Mouse (Mus musculus): ENCODE data around the gene Car9. TPM values are rescaled to one million over a fixed set of nuclear protein-coding genes. Genes with fewer than 3 reads are reported as not detected.
"Not testable (repeated sequence)": the region's sequence is repeated elsewhere in the genome, so short reads cannot be mapped to it uniquely, and the experiment has no call there.

Gene Car9
- polyA plus RNA-seq, 2 experiments from 2014 or later, result 0.32 to 1.5 TPM

DNA sequence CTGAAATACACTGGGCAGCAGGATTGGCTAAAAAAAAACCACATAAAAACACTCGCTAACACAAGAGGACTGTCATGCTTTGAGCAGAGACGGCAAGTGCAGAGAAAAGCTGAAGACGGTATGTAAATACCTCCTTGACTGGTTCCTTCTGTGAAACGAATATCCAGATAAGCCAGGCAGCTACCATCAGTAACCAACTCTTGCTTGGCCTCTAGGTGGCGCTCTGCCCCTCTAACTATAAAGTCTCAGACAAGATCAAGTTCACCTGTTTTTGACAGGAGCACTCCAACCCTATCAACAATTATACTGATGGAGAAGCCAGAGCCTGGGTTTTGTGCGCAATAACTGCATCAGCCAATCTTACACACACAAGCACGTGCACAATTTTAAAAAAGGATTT is 23.8 kb downstream of the Car9 start:
- ATAC-seq, result peak; percentile 76

DNA sequence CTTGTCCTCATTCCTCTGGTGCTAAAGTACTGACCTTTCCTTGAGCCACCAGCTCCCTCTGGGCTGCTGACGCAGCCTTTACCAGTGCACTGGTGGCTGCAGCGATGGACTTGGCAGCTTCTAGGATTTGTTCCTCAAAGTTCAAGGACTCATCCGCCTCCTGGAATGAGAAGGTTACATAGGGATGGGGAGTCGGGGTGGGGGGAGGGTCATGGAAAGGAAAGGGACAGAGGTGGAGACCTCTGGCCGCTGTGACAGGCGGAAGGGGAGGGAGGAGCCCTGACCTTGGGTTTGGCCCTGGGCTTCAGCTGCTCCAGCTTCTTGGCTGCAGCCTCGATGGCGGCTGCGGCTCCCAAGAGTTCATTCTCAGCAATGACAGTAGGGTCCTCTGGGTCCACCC is 26.5 kb downstream of the Car9 start:
- no peak for ATAC-seq

DNA sequence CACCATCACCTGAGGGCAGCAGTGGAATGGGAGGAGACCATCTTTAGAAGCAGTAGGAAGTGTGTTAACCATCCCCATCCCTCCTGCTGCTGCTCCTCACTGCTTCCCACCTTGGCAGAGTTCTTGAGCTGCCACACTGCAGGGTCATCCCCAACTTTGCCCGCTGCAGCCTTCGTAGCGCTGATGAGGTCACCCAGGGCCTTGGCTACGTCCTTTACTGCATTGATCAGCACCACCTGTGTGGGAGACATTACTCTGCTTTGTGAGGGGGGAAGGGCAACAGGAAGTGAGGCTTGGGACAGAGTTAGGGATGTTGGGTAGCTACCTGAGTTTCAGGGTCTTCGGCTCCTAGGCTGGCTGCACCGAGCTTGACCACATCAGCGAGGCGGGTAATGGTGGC is 28.9 kb downstream of the Car9 start:
- ATAC-seq, result no peak

DNA sequence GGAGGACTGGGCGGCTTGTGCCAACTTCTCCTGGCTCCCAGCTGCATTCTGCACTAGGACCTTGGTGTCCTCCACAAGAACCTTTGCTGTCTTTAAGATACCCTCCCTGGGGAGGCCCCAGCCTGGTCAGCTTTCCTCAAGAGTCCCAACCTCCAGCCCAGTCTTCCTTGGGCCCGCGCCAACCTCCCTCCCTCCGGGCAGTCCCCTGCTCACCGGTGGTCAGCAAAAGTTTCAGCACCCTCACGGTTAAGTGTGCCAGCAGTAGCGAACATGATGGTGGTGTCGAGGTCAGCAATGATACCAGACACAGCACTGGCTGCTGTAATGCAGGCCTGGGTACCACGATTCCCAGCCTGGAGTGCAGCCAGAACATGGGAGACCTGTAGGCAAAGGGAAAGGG is 29.3 kb downstream of the Car9 start:
- ATAC-seq, result no peak

DNA sequence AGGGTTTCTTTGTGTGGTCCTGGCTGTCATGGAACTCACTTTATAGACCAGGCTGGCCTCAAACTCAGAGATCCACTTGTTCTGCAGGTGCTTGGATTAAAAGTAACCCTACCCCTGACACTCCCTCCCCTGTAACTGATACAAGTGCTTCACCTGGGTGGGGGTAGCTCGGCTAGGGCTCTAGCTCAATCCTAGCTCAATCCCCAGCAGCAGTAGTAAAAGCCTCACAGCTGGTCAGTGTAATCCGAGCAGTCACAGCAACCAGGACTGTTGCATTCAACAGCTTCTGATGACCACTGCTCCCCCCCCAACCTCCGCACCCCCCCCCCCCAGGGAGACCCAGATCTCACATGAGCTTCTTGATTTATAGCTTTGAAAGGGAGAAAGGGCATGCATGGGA is 35.3 kb downstream of the Car9 start:
- no peak for ATAC-seq

DNA sequence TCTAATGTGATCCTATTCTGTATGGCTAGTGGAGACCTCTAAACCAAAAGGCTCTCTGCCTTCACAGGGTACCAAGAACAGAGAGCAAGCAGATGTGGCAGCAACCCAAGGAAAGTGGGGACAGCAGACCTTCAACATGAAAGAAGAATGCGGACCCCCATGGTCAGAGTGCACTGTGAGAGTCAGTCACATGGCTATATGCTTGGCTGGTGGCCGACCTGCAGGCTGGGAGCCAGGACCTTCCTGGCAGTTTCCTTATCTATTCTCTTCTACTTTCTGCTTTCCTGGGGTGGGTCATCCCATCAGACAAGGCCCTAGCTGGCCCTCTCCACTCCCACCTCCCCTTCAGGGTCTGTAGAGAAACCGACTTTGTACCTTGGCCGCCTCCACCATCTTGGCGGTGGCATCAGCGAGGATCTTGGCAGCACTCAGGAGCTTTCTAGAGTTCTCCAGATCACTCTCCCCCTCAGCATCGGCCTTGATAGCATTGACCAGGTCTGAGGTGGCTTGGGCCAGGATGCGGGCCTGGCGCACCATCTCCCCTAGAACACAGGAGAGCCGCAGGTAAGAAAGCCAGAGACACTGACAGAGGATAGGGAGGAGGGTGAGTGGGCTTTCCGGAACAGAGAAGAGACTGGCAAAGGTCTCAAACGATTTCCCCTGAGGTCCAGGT is 39.7 kb downstream of the Car9 start:
- ATAC-seq, result no peak

DNA sequence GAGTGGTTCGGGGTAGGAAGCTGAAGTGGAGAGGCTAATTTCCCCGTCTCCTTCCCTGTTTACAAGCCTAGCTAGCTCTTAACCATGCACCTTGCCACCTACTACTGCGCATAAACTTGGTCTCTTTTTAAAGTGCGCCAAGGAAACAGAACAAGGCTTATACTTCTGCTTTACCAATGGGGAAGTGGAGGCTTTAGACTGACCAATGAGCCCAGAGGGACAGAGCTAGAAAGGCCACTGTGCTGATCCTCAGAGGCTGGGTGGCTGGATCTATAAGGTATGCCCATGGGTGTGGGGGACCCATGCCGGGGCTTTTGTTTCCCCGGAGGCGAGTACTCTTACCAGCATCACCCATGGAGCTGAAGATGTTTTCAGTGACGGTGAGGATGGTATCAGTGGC is 40.4 kb downstream of the Car9 start:
- ATAC-seq, result no peak

DNA sequence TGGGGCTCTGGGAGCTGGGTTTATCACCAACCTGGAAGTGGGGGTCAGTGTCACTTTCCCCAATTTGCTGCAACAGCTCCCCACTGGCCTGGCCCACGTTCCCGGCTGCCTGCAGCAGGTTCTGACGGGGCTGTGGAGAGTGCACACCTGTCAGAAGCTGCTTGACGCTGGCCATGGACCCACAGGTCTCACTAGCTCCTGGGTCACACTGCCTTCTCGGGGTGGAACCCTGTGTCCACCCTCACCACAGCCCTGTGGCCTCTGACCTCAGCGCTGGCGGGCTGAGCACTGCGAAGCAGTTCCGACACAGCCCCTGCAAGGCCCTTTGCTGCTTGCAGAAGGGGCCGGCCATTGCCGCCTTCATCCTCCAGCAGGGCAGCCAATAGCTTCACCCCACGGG is 42.3 kb downstream of the Car9 start:
- no peak for ATAC-seq

DNA sequence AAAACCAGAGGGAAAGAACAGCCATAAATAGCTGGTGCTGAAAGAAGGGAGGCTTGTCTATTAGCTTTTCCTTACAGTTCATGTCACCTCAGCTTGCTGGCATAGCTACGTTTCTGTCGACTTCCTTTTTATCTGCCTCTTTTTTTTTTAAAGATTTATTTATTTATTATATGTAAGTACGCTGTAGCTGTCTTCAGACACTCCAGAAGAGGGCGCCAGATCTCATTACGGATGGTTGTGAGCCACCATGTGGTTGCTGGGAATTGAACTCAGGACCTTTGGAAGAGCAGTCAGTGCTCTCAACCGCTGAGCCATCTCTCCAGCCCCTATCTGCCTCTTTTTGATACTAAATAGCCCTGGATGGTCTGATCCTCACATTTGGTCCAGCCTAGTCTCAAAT is 45.1 kb downstream of the Car9 start:
- ATAC-seq, result not testable (repeated sequence)

DNA sequence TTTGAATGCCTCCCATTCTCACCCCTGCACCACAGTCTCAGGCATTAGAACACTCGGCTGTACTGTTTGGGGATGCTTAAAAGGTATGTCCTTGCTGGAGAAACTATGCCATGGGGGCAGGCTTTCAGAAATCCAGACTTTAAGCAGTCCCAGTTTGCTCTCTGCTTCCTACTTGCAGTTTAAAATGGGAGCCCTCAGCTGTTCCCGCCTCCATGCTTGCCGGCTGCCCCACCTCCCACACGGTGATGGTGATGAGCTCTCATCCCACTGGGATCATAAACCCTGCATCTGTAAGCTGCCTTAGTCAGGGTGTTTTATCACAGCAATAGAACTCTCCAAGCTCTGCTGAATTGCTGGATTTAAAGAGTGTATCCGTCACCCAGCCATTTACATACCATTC is 45.7 kb downstream of the Car9 start:
- no peak for ATAC-seq

DNA sequence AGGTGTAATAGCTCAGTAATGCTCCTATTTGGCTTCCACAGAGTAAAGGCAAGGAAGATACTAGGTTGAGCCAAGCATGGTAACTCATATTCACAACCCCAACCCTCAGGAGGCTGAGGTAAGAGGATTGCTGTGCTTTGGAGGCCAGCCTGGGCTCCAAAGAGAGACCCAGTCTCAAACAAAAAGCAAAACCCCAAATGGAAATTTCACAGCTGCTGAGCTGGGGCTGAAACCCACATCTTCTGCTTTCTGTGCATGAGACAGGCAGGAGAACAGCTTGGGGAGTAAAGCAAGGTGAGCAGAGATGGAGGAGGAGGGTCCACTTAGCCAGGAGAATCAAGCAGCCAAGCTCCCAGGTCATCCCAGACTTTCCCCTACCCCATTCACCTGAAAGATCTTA is 47.1 kb downstream of the Car9 start:
- ATAC-seq, result no peak

DNA sequence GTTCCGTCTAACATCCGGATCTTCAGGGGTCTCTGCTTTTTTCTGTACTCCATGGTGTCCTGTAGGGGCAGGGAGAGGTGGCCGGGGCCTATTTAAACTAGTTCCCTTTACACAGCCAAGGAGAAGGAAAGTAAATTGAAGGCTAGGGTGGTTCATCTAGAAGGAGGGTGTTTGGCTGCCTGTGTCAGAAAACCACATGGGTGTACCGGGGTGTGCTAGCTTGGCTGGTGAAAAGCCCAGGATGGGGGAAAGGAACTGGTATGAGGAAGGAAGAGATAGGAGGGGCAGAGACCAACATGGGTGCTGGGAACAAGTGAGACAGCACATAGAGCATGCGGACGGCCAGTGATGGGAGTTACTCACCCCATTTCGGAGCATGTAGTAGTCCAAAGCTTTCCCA is 49.2 kb downstream of the Car9 start:
- no peak for ATAC-seq

DNA sequence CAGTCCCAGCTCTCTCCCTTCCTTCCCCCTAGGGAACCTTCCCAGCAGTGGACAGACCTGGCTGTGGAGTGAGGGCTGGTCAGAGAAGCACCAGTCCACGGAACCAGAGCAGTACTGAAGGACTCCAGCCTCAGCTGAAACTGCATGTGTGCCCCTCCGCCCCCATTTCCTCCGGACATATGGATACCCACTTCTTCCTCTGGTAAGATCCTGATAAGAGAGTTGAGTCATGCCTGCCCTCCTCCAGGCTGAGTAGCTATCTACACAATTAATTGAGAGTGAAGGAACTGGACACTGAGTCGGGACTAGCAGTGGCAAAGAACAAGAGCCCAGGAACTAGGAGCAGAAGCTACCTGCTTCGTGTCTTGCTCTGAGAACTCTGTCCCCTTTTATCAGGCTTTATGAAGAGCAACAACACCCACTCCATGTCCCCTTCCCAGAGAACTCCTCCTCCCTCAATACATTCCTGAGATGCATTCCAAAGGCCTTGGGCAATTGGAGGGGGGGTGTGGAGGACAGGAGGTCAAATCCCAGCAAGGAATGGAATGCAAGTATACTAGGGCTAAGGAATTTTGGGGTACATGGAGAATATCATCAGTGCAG is 51.4 kb downstream of the Car9 start:
- no peak for ATAC-seq

DNA sequence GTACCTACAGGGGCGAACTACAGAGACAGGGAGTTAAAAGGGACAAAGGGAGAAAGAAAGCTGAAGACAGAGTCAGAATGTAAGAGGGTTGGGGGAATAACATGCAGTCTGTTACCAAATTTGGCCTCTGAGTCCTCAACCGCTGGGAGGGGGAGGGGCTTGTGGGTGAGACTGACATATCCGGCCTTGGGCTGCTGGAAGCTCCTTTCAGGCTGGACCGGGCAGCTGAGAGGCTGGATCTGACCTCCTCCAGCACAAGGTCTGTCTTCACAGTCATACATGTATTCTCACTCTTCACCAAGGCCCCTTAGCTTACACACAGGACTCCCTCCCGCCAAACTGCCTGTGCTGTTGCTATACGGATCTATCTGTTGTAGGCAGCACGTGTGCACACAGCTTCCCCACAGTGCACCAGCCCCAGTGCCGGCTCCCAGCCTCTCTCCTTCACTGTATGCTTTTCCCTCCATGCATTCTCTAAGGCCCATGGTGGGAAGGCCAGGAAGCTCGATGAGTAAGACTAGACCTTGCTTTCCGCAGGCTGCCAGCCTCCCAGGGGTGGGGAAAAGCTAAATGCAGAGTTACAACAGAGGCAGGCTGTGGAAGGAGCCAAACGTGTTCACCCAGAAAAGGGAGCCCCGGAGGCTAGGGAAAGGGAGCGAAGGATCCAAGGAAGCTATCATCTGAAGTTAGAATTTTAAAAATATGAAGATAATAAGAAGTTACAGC is 52.0 kb downstream of the Car9 start:
- peak; percentile 43 for ATAC-seq

DNA sequence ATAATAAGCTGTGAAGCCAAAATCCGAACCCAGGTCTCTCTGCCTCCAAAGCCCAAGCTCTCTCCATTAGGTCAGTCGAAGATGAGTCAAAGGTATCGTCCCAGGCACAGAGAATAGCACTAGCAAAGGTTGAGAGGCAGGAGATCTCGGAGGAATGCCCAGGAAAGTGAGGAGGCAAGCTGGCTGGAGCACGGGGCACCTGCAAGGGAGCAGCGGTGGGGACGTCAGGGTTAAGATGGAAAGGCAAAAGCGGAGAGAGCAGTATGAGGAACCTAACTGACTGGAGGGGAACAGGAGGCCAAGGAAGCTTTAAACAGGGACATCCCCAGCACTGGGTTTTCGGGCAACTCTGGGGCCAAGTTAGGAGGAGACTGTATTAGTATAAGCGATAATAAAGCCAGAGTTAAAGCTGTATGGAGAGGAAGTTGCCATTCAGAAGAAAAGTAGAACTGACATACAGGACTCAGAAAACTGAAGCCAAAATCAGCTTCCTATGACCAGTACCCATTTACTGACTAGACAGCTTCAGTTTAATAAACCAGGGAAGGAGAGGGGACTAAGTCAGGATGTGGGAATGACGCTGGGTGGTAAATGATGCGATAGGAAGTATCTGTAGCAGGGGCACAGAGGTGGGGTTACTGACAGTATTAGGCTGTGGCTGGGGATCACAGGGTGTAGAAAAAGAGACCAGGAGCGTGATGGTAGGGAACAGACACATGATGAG is 52.9 kb downstream of the Car9 start:
- ATAC-seq, result no peak

DNA sequence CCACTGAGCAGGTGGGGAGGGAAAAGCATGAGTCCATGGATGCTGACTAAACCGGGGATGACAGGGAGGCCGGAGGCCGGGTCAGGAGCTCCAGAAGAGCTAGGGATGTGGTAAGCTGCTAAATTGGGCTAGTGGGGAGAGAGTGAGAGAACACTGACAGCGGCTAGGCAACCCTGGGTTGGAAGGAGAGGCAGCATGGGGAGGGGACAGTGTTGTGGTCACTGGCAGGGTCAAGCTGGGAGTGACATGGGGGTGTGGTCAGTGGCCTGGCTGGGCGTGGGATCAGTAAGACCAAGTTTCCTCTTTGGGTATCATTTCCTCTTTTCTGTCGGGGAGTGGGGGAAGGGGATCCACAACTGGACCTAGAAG is 53.5 kb downstream of the Car9 start:
- ATAC-seq, result no peak

DNA sequence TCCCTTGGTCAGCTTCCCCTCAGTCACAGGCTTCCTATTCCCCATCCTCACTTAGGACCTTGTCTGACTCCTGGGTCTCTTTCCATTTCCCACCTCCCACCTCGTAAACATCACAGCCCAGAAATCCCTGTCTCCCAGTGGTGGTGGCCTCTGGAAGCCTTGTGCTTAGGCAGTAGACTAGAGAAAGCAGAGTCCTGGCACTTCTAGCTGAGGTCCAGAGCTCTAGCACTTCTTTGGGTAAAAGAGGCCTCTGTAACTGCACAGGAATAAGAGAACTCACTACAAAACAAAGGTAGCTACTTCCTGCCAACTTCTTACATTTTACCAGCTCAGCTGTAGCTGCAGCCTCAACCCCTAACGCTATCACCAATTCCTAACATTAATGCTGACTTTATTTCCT is 54.2 kb downstream of the Car9 start:
- ATAC-seq, result no peak

DNA sequence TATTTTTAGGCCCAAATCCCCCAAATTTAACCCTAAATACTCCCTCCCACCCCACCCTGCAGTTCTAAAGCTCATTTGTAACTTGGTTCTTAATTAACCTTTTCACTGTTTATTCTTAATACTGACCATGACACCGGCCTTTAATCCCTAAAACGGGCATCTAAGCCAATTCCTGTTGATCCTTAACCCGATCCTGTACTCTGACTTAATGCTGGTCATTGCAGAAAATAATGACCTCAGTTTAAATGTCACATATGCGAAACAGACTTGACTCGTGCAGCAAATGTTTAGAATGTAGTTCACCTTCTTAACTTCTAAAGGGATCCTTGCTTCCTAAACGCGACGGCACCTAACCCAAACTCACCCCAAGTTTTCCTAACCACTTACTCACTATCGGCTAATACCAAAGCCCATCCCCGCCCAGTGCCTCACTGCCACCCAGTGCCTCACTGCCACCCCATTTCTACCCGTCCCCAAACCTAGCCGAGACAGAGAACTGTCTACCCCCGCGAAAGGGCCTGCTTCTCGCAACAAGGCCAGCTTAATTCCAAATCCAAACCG is 54.8 kb downstream of the Car9 start:
- ATAC-seq, result peak; percentile 1

DNA sequence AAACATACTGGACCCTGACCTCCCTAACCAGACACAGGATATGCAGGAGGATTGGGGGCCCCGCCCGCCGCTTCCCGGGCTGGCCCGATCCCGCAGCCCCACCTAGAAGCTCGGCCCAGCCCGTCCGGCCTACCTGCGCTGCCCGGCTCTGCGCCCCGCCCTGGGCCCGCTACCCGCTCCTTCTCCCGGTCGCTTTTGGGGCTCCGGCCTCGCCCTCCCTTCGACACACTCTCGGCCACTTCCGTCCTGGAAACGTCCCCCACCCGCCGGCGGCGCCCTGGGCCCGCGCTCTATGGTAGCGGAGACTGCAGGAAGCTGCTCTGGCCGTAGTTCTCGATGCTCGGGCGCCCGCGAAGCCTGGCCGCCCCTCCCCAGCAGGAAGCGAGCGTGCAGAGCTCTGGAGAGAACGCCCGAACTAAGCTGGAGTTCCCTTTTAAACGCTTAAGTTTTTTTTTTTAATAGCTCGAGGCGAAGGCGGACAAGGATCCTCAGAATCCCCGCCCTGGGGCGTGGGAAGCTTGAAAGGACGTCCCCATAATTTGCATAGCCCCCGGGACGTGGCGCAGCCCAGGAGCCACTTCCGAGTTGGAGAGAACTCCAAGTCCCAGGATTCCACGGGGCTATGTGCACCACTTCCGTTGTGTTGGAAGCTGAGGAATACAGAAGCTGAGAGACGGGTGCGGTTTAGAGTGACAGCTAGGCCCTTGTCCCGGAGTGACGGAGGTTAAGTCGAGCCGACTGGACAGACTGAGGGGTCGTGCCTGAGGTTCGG is 55.4 kb downstream of the Car9 start, which contains the start of the genes Creb3 and Tln1:
Creb3 (plus strand) TSS at position 336 of the 772 bp plus-strand sequence.
Tln1 (minus strand) TSS at position 695 of the 772 bp plus-strand sequence.
- ATAC-seq, result peak; percentile 80

DNA sequence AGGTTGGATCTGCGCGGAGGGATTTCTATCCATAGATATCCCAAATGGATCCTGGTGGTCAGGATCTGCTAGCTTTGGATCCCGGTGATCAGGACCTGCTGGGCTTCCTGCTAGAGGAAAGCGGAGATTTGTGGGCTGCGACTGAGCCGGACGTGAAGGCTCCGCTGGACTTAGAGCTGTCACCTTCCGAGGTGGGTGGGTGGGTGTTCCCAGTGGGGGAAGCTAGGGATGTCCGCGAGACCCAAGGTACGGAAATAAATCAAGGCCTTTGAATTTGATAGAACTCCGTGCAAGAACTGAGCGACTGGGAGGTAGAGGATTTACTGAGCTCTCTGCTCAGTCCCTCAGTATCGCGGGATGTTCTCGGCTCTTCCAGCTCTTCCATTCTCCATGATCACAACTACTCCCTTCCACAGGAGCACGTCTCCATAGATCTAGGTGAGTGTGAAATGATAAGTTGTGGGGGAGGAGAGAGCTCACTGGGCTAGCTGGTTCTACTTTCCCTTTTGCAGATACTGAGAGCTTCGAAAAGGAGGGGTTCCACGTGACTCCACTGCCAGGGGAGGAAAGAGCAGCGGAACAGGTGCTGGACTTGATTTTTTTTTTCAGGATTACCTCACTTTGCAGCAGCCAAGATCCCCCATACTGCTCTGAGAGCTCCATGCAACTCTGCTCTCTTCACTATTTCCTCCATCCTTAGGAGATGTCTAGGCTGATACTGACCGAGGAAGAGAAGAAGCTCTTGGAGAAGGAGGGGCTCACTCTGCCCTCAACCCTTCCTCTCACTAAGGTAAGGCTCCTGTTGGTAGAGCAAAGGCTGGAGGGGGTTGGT is 56.2 kb downstream of the Car9 start:
- peak; percentile 24 for ATAC-seq

Measured in CD4-positive, CD25-positive, alpha-beta regulatory T cell, adult 4 months (primary cell).